Mouse (Mus musculus): ENCODE measurements around the gene Cd6.

GRCm38 (mm10) chr19:10801906-10802305 is 28.0 kb downstream of the Cd6 start:
- TF ChIP-seq CTCF (conservative IDR thresholded peaks at IDR 0.05; ENCODE audit: insufficient read depth, insufficient read length, low read depth, low read length) (no peak), POLR2A (IDR thresholded peaks at IDR 0.05; ENCODE audit: low read depth, low read length) (no peak)
